Comparison of ENCODE assay signal across 14 mouse cellular contexts in the genomic region with DNA sequence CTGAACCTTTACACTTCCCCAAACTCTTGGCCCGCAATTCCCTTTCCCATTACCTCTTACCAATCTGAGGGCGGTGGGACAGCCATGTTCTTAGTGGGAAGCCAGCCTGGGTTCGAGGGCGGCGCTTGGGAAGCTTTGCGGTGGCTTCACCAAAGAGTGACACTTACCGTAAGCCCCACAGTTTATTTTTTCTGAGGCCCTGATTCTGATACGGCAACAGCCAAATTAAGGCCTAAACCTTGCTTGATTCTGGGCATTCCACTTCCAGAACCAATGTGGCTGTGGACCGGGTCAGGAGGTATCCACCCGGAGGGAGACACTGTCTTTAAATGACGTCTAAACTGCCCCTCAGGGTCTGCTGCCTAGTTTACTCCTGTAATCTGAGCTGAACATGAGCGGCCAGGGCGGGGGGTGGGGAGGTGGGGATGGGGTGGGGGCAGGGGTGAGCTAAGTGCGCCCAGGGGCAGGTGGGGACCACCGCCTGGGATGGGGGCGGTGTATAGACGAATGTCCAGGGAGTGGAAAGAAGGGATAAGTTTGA. TPM values are rescaled to one million over a fixed set of nuclear protein-coding genes. Genes with fewer than 3 reads are reported as not detected.
A peak's percentile ranks its signal among the peaks of the same experiment; 100 is the strongest.
DNase-seq lines count a peak whose midpoint lies in the region; ATAC-seq and TF ChIP-seq lines count a peak whose summit lies in the region.
"Had no signal": no experiment of that assay in that cellular context is flagged by ENCODE, and none has a peak within 500 bp of the region (broad histone marks: within the 10 kb centered on the region; RNA-seq: fewer than 3 reads in every experiment).

No protein-coding gene starts in this region.

- peak overlapping the region; percentile 56 for H3K4me2 ChIP-seq in hindbrain, embryonic 12.5 days (replicated peaks)
- peak overlapping the region; percentile 44 for H3K4me2 ChIP-seq in midbrain, embryonic 16.5 days (ENCODE audit: low read length)

- 2% methylated on average over 17 of the region's 17 CpGs for WGBS in hindbrain, embryonic 12.5 days
- 5% methylated on average over 17 of the region's 17 CpGs for WGBS in midbrain, embryonic 16.5 days

- peak overlapping the region; percentile 93 for H3K9ac ChIP-seq in hindbrain, embryonic 12.5 days
- H3K9ac ChIP-seq in midbrain, embryonic 16.5 days (ENCODE audit: low read depth, low read length) = peak overlapping the region; percentile 39

- peak; percentile 63 for DNase-seq in brain, embryonic 14.5 days (ENCODE audit: low read depth)
- peak; percentile 28 for DNase-seq in embryo, embryonic 10 days (ENCODE audit: low spot score)
- DNase-seq in gastrocnemius, adult 8-10 months (ENCODE audit: low spot score in 2 of 2) = no peak
- no peak for DNase-seq in gastrocnemius, postnatal 4 days (ENCODE audit: low spot score in 2 of 2)
- no peak for DNase-seq in heart, postnatal 25 days (ENCODE audit: low spot score)
- DNase-seq in spleen, postnatal 4 days (ENCODE audit: low spot score in 2 of 2) = no peak
- DNase-seq: gastrocnemius, postnatal 10 days; kidney, adult 11 months had no signal

- H3K36me3 ChIP-seq in hindbrain, embryonic 12.5 days = no peaks in the 10 kb centered on the region
- H3K36me3 ChIP-seq in midbrain, embryonic 16.5 days (ENCODE audit: control insufficient read depth, insufficient read depth, low read length) = no peaks in the 10 kb centered on the region

- H3K27ac ChIP-seq in hindbrain, embryonic 12.5 days = peak overlapping the region; percentile 98
- peak overlapping the region; percentile 77 for H3K27ac ChIP-seq in midbrain, embryonic 16.5 days (ENCODE audit: low read length)

- intact Hi-C loops in heart, postnatal 25 days (cut with DNase I) = loop anchor here (2.0 to 10.0 kb wide), 2 partner anchors 16 to 288 kb away; partner anchors contain the start of gene Clybl

- no peaks in the 10 kb centered on the region for H3K9me3 ChIP-seq in hindbrain, embryonic 12.5 days (replicated peaks)
- no peaks in the 10 kb centered on the region for H3K9me3 ChIP-seq in midbrain, embryonic 16.5 days (replicated peaks; ENCODE audit: control insufficient read depth, low read length, poor library complexity, severe bottlenecking)

- peak overlapping the region; percentile 72 for H3K4me3 ChIP-seq in hindbrain, embryonic 12.5 days
- peak overlapping the region; percentile 53 for H3K4me3 ChIP-seq in midbrain, embryonic 16.5 days (ENCODE audit: low read depth, low read length)

- TF ChIP-seq POLR2A in brain, embryonic 14.5 days (IDR thresholded peaks at IDR 0.05; ENCODE audit: borderline replicate concordance, extremely low read depth, insufficient read depth, insufficient read length, poor library complexity, severe bottlenecking) = no peak

- H3K4me1 ChIP-seq in hindbrain, embryonic 12.5 days = peaks cover 38% of the 10 kb centered on the region
- H3K4me1 ChIP-seq in midbrain, embryonic 16.5 days (ENCODE audit: control insufficient read depth, insufficient read depth, low read length) = peaks cover 9% of the 10 kb centered on the region; the same call in 1 of the 2 replicates

- H3K27me3 ChIP-seq in hindbrain, embryonic 12.5 days = peaks cover 70% of the 10 kb centered on the region
- no peaks in the 10 kb centered on the region; the same call in 1 of the 2 replicates for H3K27me3 ChIP-seq in midbrain, embryonic 16.5 days (ENCODE audit: control insufficient read depth, insufficient read depth, low read depth, low read length)
- H3K27me3 ChIP-seq: Patski had no signal

- TF ChIP-seq CTCF in brain, embryonic 14.5 days (IDR thresholded peaks at IDR 0.05; ENCODE audit: borderline replicate concordance, extremely low read depth, insufficient read depth, insufficient read length) = no peak

- ATAC-seq in hindbrain, embryonic 12.5 days (ENCODE audit: low FRiP score) = 0 out of 2 replicates have a peak, but pooled peaks have one; percentile 9
- no peak for ATAC-seq in midbrain, embryonic 16.5 days

RNA-seq across cellular contexts. Expression of gene Zic2, which starts 2.0 kb away (rescaled TPM):
- polyA plus RNA-seq in brain, embryonic 14.5 days (2012; rRNA removed) = 51.8 and 66.8 TPM in 2 replicates
- 18.3 TPM in 2 replicates for polyA plus RNA-seq in hindbrain, embryonic 12.5 days (2016; fragmentation: Nextera tagmentation; extraction: Ambion mirVana)
- 6.3 and 15.2 TPM in 2 replicates for polyA plus RNA-seq in midbrain, embryonic 16.5 days (2015; fragmentation: Nextera tagmentation; extraction: Ambion mirVana)
- total RNA-seq in gastrocnemius, adult 8-10 months (2022) = not detected
- total RNA-seq in gastrocnemius, postnatal 4 days (2021) = under 1 TPM in 1 of 2 experiments, not detected in 1; 0.18 TPM
- total RNA-seq in heart, postnatal 25 days (2021) = not detected
- total RNA-seq: gastrocnemius, postnatal 10 days; megakaryocyte-erythroid progenitor cell, adult 5-6 weeks had no signal
- polyA plus RNA-seq: spleen, adult 2 months had no signal

RNA-seq across cellular contexts. Expression of gene Zic5, which starts 7.8 kb away (rescaled TPM):
- 10.4 and 18.6 TPM in 2 replicates for polyA plus RNA-seq in brain, embryonic 14.5 days (2012; rRNA removed)
- 18.1 and 25.0 TPM in 2 replicates for polyA plus RNA-seq in hindbrain, embryonic 12.5 days (2016; fragmentation: Nextera tagmentation; extraction: Ambion mirVana)
- polyA plus RNA-seq in midbrain, embryonic 16.5 days (2015; fragmentation: Nextera tagmentation; extraction: Ambion mirVana) = 9.5 and 29.0 TPM in 2 replicates
- total RNA-seq in gastrocnemius, adult 8-10 months (2022) = not detected
- not detected for total RNA-seq in gastrocnemius, postnatal 4 days (2021)
- total RNA-seq in heart, postnatal 25 days (2021) = not detected
- total RNA-seq: gastrocnemius, postnatal 10 days; megakaryocyte-erythroid progenitor cell, adult 5-6 weeks had no signal
- polyA plus RNA-seq: spleen, adult 2 months had no signal

RNA-seq across cellular contexts. Expression of gene Gm10837, which starts 17.1 kb away (rescaled TPM):
- polyA plus RNA-seq in brain, embryonic 14.5 days (2012; rRNA removed) = 0.16 and 0.25 TPM in 2 replicates
- polyA plus RNA-seq in hindbrain, embryonic 12.5 days (2016; fragmentation: Nextera tagmentation; extraction: Ambion mirVana) = 0.55 and 0.58 TPM in 2 replicates
- polyA plus RNA-seq in midbrain, embryonic 16.5 days (2015; fragmentation: Nextera tagmentation; extraction: Ambion mirVana) = 0.19 and 0.93 TPM in 2 replicates
- not detected for total RNA-seq in gastrocnemius, adult 8-10 months (2022)
- total RNA-seq in gastrocnemius, postnatal 4 days (2021) = not detected
- not detected for total RNA-seq in heart, postnatal 25 days (2021)
- total RNA-seq: gastrocnemius, postnatal 10 days; left cerebral cortex, postnatal 10 days; megakaryocyte-erythroid progenitor cell, adult 5-6 weeks had no signal
- polyA plus RNA-seq: Patski; spleen, adult 2 months had no signal

RNA-seq across cellular contexts. Expression of gene Gm5089, which starts 22.4 kb away (rescaled TPM):
- 0.16 and 0.52 TPM in 2 replicates for polyA plus RNA-seq in brain, embryonic 14.5 days (2012; rRNA removed)
- polyA plus RNA-seq in hindbrain, embryonic 12.5 days (2016; fragmentation: Nextera tagmentation; extraction: Ambion mirVana) = 2.8 and 4.0 TPM in 2 replicates
- 0.82 and 1.4 TPM in 2 replicates for polyA plus RNA-seq in midbrain, embryonic 16.5 days (2015; fragmentation: Nextera tagmentation; extraction: Ambion mirVana)
- not detected for total RNA-seq in gastrocnemius, adult 8-10 months (2022)
- not detected for total RNA-seq in gastrocnemius, postnatal 4 days (2021)
- not detected for total RNA-seq in heart, postnatal 25 days (2021)
- total RNA-seq: gastrocnemius, postnatal 10 days; megakaryocyte-erythroid progenitor cell, adult 5-6 weeks had no signal
- polyA plus RNA-seq: Patski; spleen, adult 2 months had no signal

Comparison
In these comparisons a context has a peak if more than half of its experiments do, and no peak if none do; other contexts are left out.
1. DNase-seq: peak in brain, embryonic 14.5 days (single experiment) and embryo, embryonic 10 days (single experiment); none in gastrocnemius, adult 8-10 months (0 of 2), gastrocnemius, postnatal 4 days (0 of 2), heart, postnatal 25 days (single experiment) and spleen, postnatal 4 days (0 of 2).